Mouse (Mus musculus) CH12.LX (cell line): ENCODE measurements at regions not wholly inside any gene's neighbourhood (a gene's known extent, or its start where the extent isn't known, plus 50 kb on each side); places are given as distances from the start of the nearest gene placed in this dataset.

Experiments
- DNase-seq: peaks from one replicate; pipeline ENCODE4 v3.0.0-alpha.2; 2013; ENCODE audit errors: extremely low read depth
- H3K27ac ChIP-seq: 2 replicates; pipeline ENCODE4 v1.5.1; 2012; ENCODE audit warnings: low read depth, mild to moderate bottlenecking, control low read depth, moderate library complexity; ENCODE audit not compliant: insufficient read depth
- H3K27me3 ChIP-seq: replicated peaks from 2 replicates; pipeline ENCODE3; 2012; ENCODE audit warnings: inconsistent platforms
- H3K36me3 ChIP-seq, 2 experiments: replicated peaks in 1 of 2; 2 replicates each; pipeline versions ENCODE3 to v1.6.1; 2012; ENCODE audit warnings: inconsistent platforms in 1 of 2, low read length in 1 of 2, mild to moderate bottlenecking in 1 of 2, mixed read lengths in 1 of 2, moderate library complexity in 1 of 2; ENCODE audit not compliant: control insufficient read depth in 1 of 2, insufficient read depth in 1 of 2
- H3K4me1 ChIP-seq, 2 experiments: 2 replicates each; pipeline ENCODE4 v1.6.1; 2012; ENCODE audit warnings: inconsistent platforms in 1 of 2, moderate library complexity in 1 of 2; ENCODE audit not compliant: insufficient read depth in 2 of 2, control insufficient read depth in 1 of 2
- H3K4me2 ChIP-seq: 2 replicates; pipeline ENCODE4 v1.6.1; 2012; ENCODE audit warnings: low read depth, mild to moderate bottlenecking, control low read depth; ENCODE audit not compliant: poor library complexity, insufficient read depth, severe bottlenecking
- H3K4me3 ChIP-seq, 3 experiments: fragments of 150-350 bp in 1 of 3; sonication (generic) in 1 of 3; replicated peaks in 1 of 3; 2 replicates each; pipeline versions ENCODE3 to v1.5.1; 2011 to 2012; ENCODE audit warnings: low read depth in 2 of 3, low read length in 2 of 3, mild to moderate bottlenecking in 2 of 3, moderate library complexity in 2 of 3, control low read depth in 1 of 3, improper control_type of control experiment in 1 of 3, inconsistent platforms in 1 of 3, mixed read lengths in 1 of 3; ENCODE audit not compliant: poor library complexity in 1 of 3
- H3K79me2 ChIP-seq: replicated peaks from 2 replicates; pipeline ENCODE4 v1.6.1; 2012; ENCODE audit warnings: mild to moderate bottlenecking, moderate library complexity; ENCODE audit not compliant: control insufficient read depth, poor library complexity, insufficient read depth, severe bottlenecking; ENCODE audit errors: extremely low read depth
- H3K9ac ChIP-seq: 2 replicates; pipeline ENCODE4 v1.6.1; 2012; ENCODE audit warnings: low read depth, mild to moderate bottlenecking, control low read depth, moderate library complexity; ENCODE audit not compliant: insufficient read depth
- H3K9me3 ChIP-seq: replicated peaks from 2 replicates; pipeline ENCODE3; 2012; ENCODE audit warnings: low read length, inconsistent platforms, mixed read lengths
- BHLHE40 ChIP-seq: IDR thresholded peaks from 2 replicates; pipeline ENCODE4 v1.6.1; 2011; ENCODE audit warnings: mild to moderate bottlenecking, low read depth, low read length, improper control_type of control experiment
- CHD1 ChIP-seq: IDR thresholded peaks from 2 replicates; pipeline ENCODE4 v1.6.1; 2012; ENCODE audit warnings: low read depth, low read length, improper control_type of control experiment, inconsistent platforms
- CHD2 ChIP-seq: IDR thresholded peaks from 2 replicates; pipeline ENCODE4 v1.6.1; 2011; ENCODE audit warnings: low read length, improper control_type of control experiment
- CTCF ChIP-seq, 2 experiments: IDR thresholded peaks in 1 of 2; conservative IDR thresholded peaks in 1 of 2; 2 replicates each; pipeline ENCODE4 v1.5.1; 2011 to 2012; ENCODE audit warnings: low read depth in 2 of 2, low read length in 2 of 2, improper control_type of control experiment in 1 of 2, inconsistent platforms in 1 of 2, mild to moderate bottlenecking in 1 of 2, moderate library complexity in 1 of 2
- E2F4 ChIP-seq: IDR thresholded peaks from 2 replicates; pipeline ENCODE4 v1.6.1; 2011; ENCODE audit warnings: low read depth, low read length, improper control_type of control experiment; ENCODE audit not compliant: insufficient replicate concordance
- ELF1 ChIP-seq: IDR thresholded peaks from 2 replicates; pipeline ENCODE4 v1.6.1; 2014; ENCODE audit warnings: low read depth, mild to moderate bottlenecking, inconsistent platforms, low read length, improper control_type of control experiment
- ETS1 ChIP-seq: conservative IDR thresholded peaks from 2 replicates; pipeline ENCODE4 v1.6.1; 2012; ENCODE audit warnings: low read depth, mild to moderate bottlenecking, inconsistent platforms, low read length, improper control_type of control experiment, moderate library complexity
- HCFC1 ChIP-seq: IDR thresholded peaks from 2 replicates; pipeline ENCODE4 v1.6.1; 2012; ENCODE audit warnings: low read depth, mild to moderate bottlenecking, inconsistent platforms, low read length, improper control_type of control experiment
- IRF4 ChIP-seq: IDR thresholded peaks from 2 replicates; pipeline ENCODE4 v1.6.1; 2014; ENCODE audit warnings: low read depth, mild to moderate bottlenecking, inconsistent platforms, low read length, improper control_type of control experiment
- JUN ChIP-seq: IDR thresholded peaks from 2 replicates; pipeline ENCODE4 v1.6.1; 2011; ENCODE audit warnings: low read depth, mild to moderate bottlenecking, low read length, improper control_type of control experiment, moderate library complexity; ENCODE audit not compliant: insufficient read depth
- JUND ChIP-seq: conservative IDR thresholded peaks from 2 replicates; pipeline ENCODE4 v1.6.1; 2011; ENCODE audit warnings: low read depth, low read length, improper control_type of control experiment
- KAT2A ChIP-seq: IDR thresholded peaks from 2 replicates; pipeline ENCODE4 v1.6.1; 2012; ENCODE audit warnings: low read length, improper control_type of control experiment, inconsistent platforms; ENCODE audit not compliant: insufficient replicate concordance
- MAFK ChIP-seq: IDR thresholded peaks from 2 replicates; pipeline ENCODE4 v1.6.1; 2011; ENCODE audit warnings: low read length, improper control_type of control experiment; ENCODE audit not compliant: insufficient replicate concordance
- MAX ChIP-seq: IDR thresholded peaks from 2 replicates; pipeline ENCODE4 v1.6.1; 2011; ENCODE audit warnings: low read length, improper control_type of control experiment
- MEF2A ChIP-seq: IDR thresholded peaks from 2 replicates; pipeline ENCODE4 v1.6.1; 2014; ENCODE audit warnings: low read depth, mild to moderate bottlenecking, inconsistent platforms, low read length, improper control_type of control experiment, borderline replicate concordance
- MXI1 ChIP-seq: IDR thresholded peaks from 2 replicates; pipeline ENCODE4 v1.6.1; 2011; ENCODE audit warnings: mild to moderate bottlenecking, low read depth, low read length, improper control_type of control experiment
- NELFE ChIP-seq: IDR thresholded peaks from 2 replicates; pipeline ENCODE4 v1.6.1; 2011; ENCODE audit warnings: low read depth, low read length, improper control_type of control experiment
- PAX5 ChIP-seq: IDR thresholded peaks from 2 replicates; pipeline ENCODE4 v1.6.1; 2012; ENCODE audit warnings: low read length, inconsistent platforms, mixed read lengths
- POLR2A ChIP-seq: IDR thresholded peaks from 2 replicates; pipeline ENCODE4 v1.6.1; 2011; ENCODE audit warnings: low read depth, mild to moderate bottlenecking, improper control_type of control experiment, low read length
- POLR2AphosphoS2 ChIP-seq: IDR thresholded peaks from 2 replicates; pipeline ENCODE4 v1.6.1; 2011; ENCODE audit warnings: low read depth, low read length, improper control_type of control experiment
- SMC3 ChIP-seq: IDR thresholded peaks from 2 replicates; pipeline ENCODE4 v1.6.1; 2011; ENCODE audit warnings: low read depth, low read length, improper control_type of control experiment
- TCF12 ChIP-seq: IDR thresholded peaks from 2 replicates; pipeline ENCODE4 v1.6.1; 2014; ENCODE audit warnings: low read depth, mild to moderate bottlenecking, inconsistent platforms, low read length, improper control_type of control experiment
- UBTF ChIP-seq: IDR thresholded peaks from 2 replicates; pipeline ENCODE4 v1.6.1; 2012; ENCODE audit warnings: low read depth, mild to moderate bottlenecking, inconsistent platforms, low read length, improper control_type of control experiment, moderate library complexity
- USF1 ChIP-seq: IDR thresholded peaks from 2 replicates; pipeline ENCODE4 v1.6.1; 2014; ENCODE audit warnings: low read depth, mild to moderate bottlenecking, inconsistent platforms, low read length, improper control_type of control experiment
- ZC3H11A ChIP-seq: IDR thresholded peaks from 2 replicates; pipeline ENCODE4 v1.6.1; 2012; ENCODE audit warnings: low read depth, mild to moderate bottlenecking, inconsistent platforms, low read length, improper control_type of control experiment
- ZKSCAN1 ChIP-seq: IDR thresholded peaks from 2 replicates; pipeline ENCODE4 v1.6.1; 2012; ENCODE audit warnings: low read depth, inconsistent platforms, low read length, improper control_type of control experiment, borderline replicate concordance
- ZNF384 ChIP-seq: IDR thresholded peaks from 2 replicates; pipeline ENCODE4 v1.6.1; 2012; ENCODE audit warnings: low read depth, low read length, improper control_type of control experiment, inconsistent platforms
- dilution Hi-C: fragments of 300-500 bp; cut with MboI; formaldehyde crosslinking; loops from 2 replicates; pipeline ENCODE4 v1.14.3; 2020; ENCODE audit warnings: low sequenced_read_pairs; ENCODE audit not compliant: extremely low pct_unique_long_range_greater_than_20kb, extremely low pct_ligation_motif_present
- in situ Hi-C: fragments of 300-500 bp; cut with MboI; formaldehyde crosslinking; loops from 3 replicates; pipeline ENCODE4 v1.14.3; 2019; ENCODE audit warnings: low sequenced_read_pairs, low pct_ligation_motif_present, low pct_unique_long_range_greater_than_20kb, mixed read lengths

GRCm38 (mm10) chr17:7667826-7668225 is 159.3 kb downstream of the Fndc1 start:
- DNase-seq: no peak
- TF ChIP-seq ZC3H11A: no peak
- no peak for TF ChIP-seq MEF2A
- no peak for TF ChIP-seq SMC3
- TF ChIP-seq BHLHE40: no peak
- no peak for TF ChIP-seq TCF12
- no peak for TF ChIP-seq NELFE
- no peak for TF ChIP-seq MAFK
- TF ChIP-seq CHD2: no peak
- TF ChIP-seq KAT2A: no peak
- TF ChIP-seq JUND: no peak
- no peak for TF ChIP-seq HCFC1
- no peak for TF ChIP-seq CHD1
- TF ChIP-seq ZNF384: no peak
- no peak for TF ChIP-seq UBTF
- TF ChIP-seq ETS1: no peak
- no peak for TF ChIP-seq IRF4
- TF ChIP-seq POLR2AphosphoS2: no peak
- no peak for TF ChIP-seq POLR2A
- no peak for TF ChIP-seq MXI1
- TF ChIP-seq ZKSCAN1: no peak
- H3K4me2 ChIP-seq: no peak overlapping the region
- no peak overlapping the region for H3K27ac ChIP-seq
- no peaks in the 10 kb centered on the region for H3K9me3 ChIP-seq
- no peaks in the 10 kb centered on the region for H3K4me1 ChIP-seq
- in situ Hi-C loops: no loop called here
- dilution Hi-C loops: no loop called here
- no peaks in the 10 kb centered on the region for H3K36me3 ChIP-seq
- no peak overlapping the region for H3K4me3 ChIP-seq
- H3K79me2 ChIP-seq: no peaks in the 10 kb centered on the region
- no peaks in the 10 kb centered on the region for H3K27me3 ChIP-seq
- no peak overlapping the region for H3K9ac ChIP-seq

DNA sequence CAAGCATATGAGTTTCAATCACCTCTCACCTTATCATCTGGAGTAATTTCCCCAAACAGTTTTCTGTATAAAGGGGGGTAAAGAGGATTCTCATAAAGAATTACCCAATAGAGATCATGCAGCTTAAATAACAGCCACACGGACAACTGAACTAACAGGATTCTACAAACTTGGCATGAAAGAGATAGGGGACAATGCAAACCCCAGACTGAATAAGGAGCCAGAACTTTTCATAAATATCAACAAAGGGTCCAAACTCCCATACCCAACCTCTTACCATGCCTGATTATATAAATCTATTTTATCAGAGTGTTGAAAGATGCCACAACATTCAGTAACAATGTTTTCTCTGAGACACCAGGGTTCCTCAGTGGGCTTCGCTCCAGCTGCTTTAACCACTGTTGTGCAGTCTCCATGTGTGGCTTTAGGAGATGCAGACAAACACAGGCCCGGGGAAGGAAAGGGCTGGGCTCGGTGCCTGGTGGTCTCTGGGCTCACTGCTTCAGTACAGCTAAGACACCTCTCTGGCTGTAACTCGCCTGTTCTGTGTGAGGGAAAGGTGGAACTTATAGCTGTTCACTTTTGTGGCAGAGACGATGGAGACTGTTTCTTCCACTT is 160.2 kb downstream of the Fndc1 start:
- TF ChIP-seq USF1 (no peak), CTCF (conservative IDR thresholded peaks at IDR 0.05 in 1 of 2, IDR thresholded peaks at IDR 0.05 in 1 of 2; ENCODE audit: low read depth in 2 of 2, low read length in 2 of 2) (no peak), ETS1 (no peak), MAX (no peak), PAX5 (no peak), TCF12 (no peak), HCFC1 (no peak), JUN (no peak), ZKSCAN1 (no peak), ZC3H11A (no peak), UBTF (no peak), MXI1 (no peak), MAFK (no peak), POLR2A (no peak), ZNF384 (no peak), E2F4 (no peak), ELF1 (no peak)
- dilution Hi-C loops: no loop called here
- H3K9ac ChIP-seq: no peak overlapping the region

More for the DNA sequence above, 160.2 kb downstream of the Fndc1 start:
- no peaks in the 10 kb centered on the region for H3K36me3 ChIP-seq
- H3K4me3 ChIP-seq: no peak overlapping the region
- H3K27ac ChIP-seq: no peak overlapping the region
- H3K9me3 ChIP-seq: no peaks in the 10 kb centered on the region
- DNase-seq: no peak
- no peak overlapping the region for H3K4me2 ChIP-seq
- in situ Hi-C loops: no loop called here
- no peaks in the 10 kb centered on the region for H3K79me2 ChIP-seq
- H3K4me1 ChIP-seq: no peaks in the 10 kb centered on the region
- no peaks in the 10 kb centered on the region for H3K27me3 ChIP-seq
